Mouse (Mus musculus) MEL (cell line): ENCODE measurements around the gene Rnf121.

Source experiments
- CTCF ChIP-seq, 3 experiments: IDR thresholded peaks in 2 of 3; conservative IDR thresholded peaks in 1 of 3; 2 replicates each; pipeline ENCODE4 v1.5.1; 2011 to 2012; ENCODE audit warnings: low read length in 3 of 3, low read depth in 2 of 3, mild to moderate bottlenecking in 2 of 3, improper control_type of control experiment in 1 of 3, inconsistent platforms in 1 of 3, mixed read lengths in 1 of 3, moderate library complexity in 1 of 3; ENCODE audit not compliant: control insufficient read depth in 1 of 3, insufficient read depth in 1 of 3, poor library complexity in 1 of 3, severe bottlenecking in 1 of 3
- MAFK ChIP-seq: IDR thresholded peaks from 2 replicates; pipeline ENCODE4 v1.6.1; 2011; ENCODE audit warnings: low read depth, mild to moderate bottlenecking, low read length, improper control_type of control experiment, borderline replicate concordance
- MAX ChIP-seq: IDR thresholded peaks from 2 replicates; pipeline ENCODE4 v1.6.1; 2011; ENCODE audit warnings: low read length, improper control_type of control experiment
- MXI1 ChIP-seq: IDR thresholded peaks from 2 replicates; pipeline ENCODE4 v1.6.1; 2011; ENCODE audit warnings: mild to moderate bottlenecking, low read depth, low read length, improper control_type of control experiment
- MYB ChIP-seq: IDR thresholded peaks from 2 replicates; pipeline ENCODE4 v1.6.1; 2011; ENCODE audit warnings: mild to moderate bottlenecking, low read depth, low read length, improper control_type of control experiment
- NRF1 ChIP-seq: IDR thresholded peaks from 2 replicates; pipeline ENCODE4 v1.6.1; 2014; ENCODE audit warnings: low read depth, mild to moderate bottlenecking, inconsistent platforms, low read length, improper control_type of control experiment, moderate library complexity; ENCODE audit not compliant: poor library complexity, insufficient read depth, severe bottlenecking
- RAD21 ChIP-seq: IDR thresholded peaks from 2 replicates; pipeline ENCODE4 v1.6.1; 2011; ENCODE audit warnings: mild to moderate bottlenecking, low read depth, low read length, improper control_type of control experiment
- RCOR1 ChIP-seq: IDR thresholded peaks from 2 replicates; pipeline ENCODE4 v1.6.1; 2012; ENCODE audit warnings: low read depth, mild to moderate bottlenecking, inconsistent platforms, low read length, improper control_type of control experiment
- SMC3 ChIP-seq: IDR thresholded peaks from 2 replicates; pipeline ENCODE4 v1.6.1; 2011; ENCODE audit warnings: low read depth, low read length, improper control_type of control experiment
- USF2 ChIP-seq, 2 experiments: IDR thresholded peaks; 2 replicates each; pipeline ENCODE4 v1.6.1; 2011 to 2012; ENCODE audit warnings: improper control_type of control experiment in 2 of 2, low read length in 2 of 2, borderline replicate concordance in 1 of 2, inconsistent platforms in 1 of 2, low read depth in 1 of 2, mild to moderate bottlenecking in 1 of 2; ENCODE audit not compliant: insufficient read depth in 1 of 2

DNA sequence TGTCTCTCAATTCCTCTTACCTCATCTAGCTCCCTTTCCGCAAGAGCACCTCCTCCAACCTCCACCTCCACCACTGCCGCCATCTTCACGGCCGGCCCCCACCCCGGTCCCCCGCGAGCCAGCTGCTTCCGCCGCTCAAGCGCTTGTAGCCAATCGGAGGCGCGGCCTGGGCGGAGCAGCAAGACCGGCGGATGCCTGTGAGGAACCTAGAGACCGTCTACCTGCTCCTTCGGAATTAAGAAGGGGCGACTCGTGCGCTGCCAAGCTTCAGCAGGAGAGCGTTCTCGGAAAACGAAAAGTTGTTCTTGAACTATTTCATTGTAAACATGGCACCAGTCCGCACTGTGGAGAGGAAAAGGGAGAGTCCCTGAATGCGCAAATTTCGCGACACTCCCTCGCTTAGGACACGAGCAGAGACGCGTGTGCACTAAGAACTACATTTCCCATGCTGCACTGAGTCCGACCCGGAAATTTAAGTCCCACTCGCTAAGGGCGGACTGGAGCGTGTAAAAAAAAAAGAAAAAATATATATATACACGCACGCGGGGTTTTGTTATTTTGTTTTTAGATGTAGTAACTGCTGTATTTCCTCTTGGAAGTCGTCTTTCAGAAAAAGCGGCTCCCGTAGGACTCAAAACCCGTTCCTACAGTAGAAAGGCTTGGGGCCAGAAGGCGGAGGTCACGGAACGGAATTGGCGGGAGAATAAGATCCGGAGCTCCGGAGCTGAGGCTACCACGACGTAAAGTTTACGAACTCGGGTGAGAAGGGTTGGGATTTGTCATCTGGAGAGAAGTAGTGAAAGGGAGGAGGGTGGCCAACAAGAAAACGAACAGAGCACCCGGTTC, at the start of gene Rnf121, which contains the start of the genes Xndc1 and Xntrpc:
- TF ChIP-seq CTCF (IDR thresholded peaks at IDR 0.05 in 2 of 3, conservative IDR thresholded peaks at IDR 0.05 in 1 of 3; ENCODE audit: control insufficient read depth in 1 of 3, insufficient read depth in 1 of 3, low read depth in 2 of 3, low read length in 3 of 3, poor library complexity in 1 of 3, severe bottlenecking in 1 of 3) (no peak), MAX (peak; percentile 76), SMC3 (no peak), MYB (no peak), RAD21 (no peak), MXI1 (peak; percentile 95), NRF1 (0 out of 2 replicates have a peak, but pooled peaks have one; percentile 35), MAFK (no peak), RCOR1 (no peak), USF2 (IDR thresholded peaks at IDR 0.05; ENCODE audit: borderline replicate concordance in 1 of 2, insufficient read depth in 1 of 2, low read depth in 1 of 2, low read length in 2 of 2) (no peak)
